Mouse (Mus musculus): ENCODE results near the gene Fam219b. TPM values are rescaled to one million over a fixed set of nuclear protein-coding genes. Genes with fewer than 3 reads are reported as not detected.
A peak's percentile ranks its signal among the peaks of the same experiment; 100 is the strongest.

Fam219b gene
- 4.4 and 5.4 TPM in 2 replicates for total RNA-seq (2014; rRNA removed)
- polyA plus RNA-seq (2012; rRNA removed): 6.5 and 6.7 TPM in 2 replicates

DNA sequence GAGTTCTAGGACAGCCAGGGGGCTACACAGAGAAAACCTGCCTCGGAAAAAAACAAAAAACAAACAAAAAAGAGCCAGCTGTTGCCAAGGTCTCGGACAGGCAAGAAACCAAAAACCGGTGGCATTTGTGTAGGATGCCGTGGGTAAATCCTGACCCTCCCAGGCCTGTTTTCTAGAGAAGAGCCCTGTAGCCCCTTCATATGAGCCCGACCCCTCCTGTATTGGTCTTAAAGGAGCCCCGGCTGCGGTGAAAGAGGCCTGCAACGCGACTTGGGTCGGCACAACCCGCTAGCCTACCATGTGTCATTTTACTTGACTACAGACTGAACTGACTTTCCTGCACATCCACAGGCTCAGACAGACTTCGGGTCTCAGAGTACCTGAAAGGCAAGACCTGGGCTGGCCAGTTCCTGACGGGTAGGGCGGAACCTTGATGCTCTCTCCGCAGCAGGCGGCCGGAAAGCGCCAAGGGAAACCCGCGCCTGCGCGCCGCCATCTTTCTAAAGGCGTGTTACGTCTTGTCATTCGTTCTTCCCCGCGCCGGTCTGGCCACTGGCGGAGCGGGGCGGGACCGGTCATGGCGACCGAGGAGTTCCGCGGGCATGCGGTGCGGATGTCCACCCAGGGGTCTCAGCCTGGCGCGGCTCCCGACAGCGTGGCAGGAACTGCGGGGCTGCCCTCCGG lies at the start of gene Fam219b:
Fam219b (plus strand) TSS at position 485 of the 684 bp plus-strand sequence.
- peak within 1 kb of the TSS; percentile 76 for H3K9ac ChIP-seq (ENCODE audit: low read depth, low read length)
- 1% methylated on average over 45 of the region's 45 CpGs for WGBS
- no peaks in the 10 kb centered on the region for H3K79me2 ChIP-seq (ENCODE audit: control insufficient read depth, insufficient read depth, low read length)
- peak within 1 kb of the TSS; percentile 67 for H3K4me3 ChIP-seq (ENCODE audit: insufficient read depth, low read depth, low read length)
- peaks cover 2% of the 10 kb centered on the region; the same call in 1 of the 2 replicates for H3K4me1 ChIP-seq (ENCODE audit: control insufficient read depth, insufficient read depth, low read length)
- TF ChIP-seq POLR2A (IDR thresholded peaks at IDR 0.05; ENCODE audit: extremely low read depth, insufficient read depth, low read length): peak; percentile 65; the same call in 1 of the 2 replicates
- TF ChIP-seq CTCF (IDR thresholded peaks at IDR 0.05; ENCODE audit: low read depth, low read length): no peak
- H3K36me3 ChIP-seq (ENCODE audit: control insufficient read depth, insufficient read depth, low read length): peaks cover 20% of the 10 kb centered on the region
- peak; percentile 71 for DNase-seq (ENCODE audit: extremely low read depth, low read depth, low spot score)
- H3K27ac ChIP-seq (replicated peaks; ENCODE audit: insufficient read depth, low read depth, low read length): peak within 1 kb of the TSS; percentile 43
- H3K27me3 ChIP-seq (ENCODE audit: control insufficient read depth, insufficient read depth, low read length): no peaks in the 10 kb centered on the region

DNA sequence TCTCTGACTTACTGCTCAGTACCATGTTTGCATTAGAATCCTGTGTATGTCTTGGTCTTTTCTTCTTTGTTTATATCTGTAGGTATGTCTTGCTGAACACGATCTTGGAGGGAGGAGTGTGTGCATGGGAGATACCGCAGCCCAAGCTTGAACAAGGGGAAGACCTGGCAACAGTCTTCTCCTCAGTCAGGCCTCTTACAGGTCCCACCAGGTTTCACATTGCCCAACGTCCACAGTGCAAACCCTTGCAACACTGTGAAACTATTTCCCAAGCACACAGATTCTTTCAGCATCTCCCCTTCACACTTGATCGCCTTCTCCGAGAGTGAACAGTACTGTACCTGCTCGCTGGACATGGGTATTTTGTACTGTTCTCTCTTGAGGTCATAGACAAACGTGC lies 49.5 kb upstream of the Fam219b start:
- H3K4me1 ChIP-seq (ENCODE audit: control insufficient read depth, insufficient read depth, low read length): no peaks in the 10 kb centered on the region
- DNase-seq (ENCODE audit: extremely low read depth, low read depth, low spot score): no peak
- no peak overlapping the region for H3K27ac ChIP-seq (replicated peaks; ENCODE audit: insufficient read depth, low read depth, low read length)
- H3K36me3 ChIP-seq (ENCODE audit: control insufficient read depth, insufficient read depth, low read length): no peaks in the 10 kb centered on the region
- no peaks in the 10 kb centered on the region for H3K79me2 ChIP-seq (ENCODE audit: control insufficient read depth, insufficient read depth, low read length)
- no peak overlapping the region for H3K9ac ChIP-seq (ENCODE audit: low read depth, low read length)
- H3K4me3 ChIP-seq (ENCODE audit: insufficient read depth, low read depth, low read length): no peak overlapping the region
- H3K27me3 ChIP-seq (ENCODE audit: control insufficient read depth, insufficient read depth, low read length): no peaks in the 10 kb centered on the region
- 68% methylated on average over 7 of the region's 7 CpGs for WGBS
- TF ChIP-seq CTCF (IDR thresholded peaks at IDR 0.05; ENCODE audit: low read depth, low read length) (no peak), POLR2A (IDR thresholded peaks at IDR 0.05; ENCODE audit: extremely low read depth, insufficient read depth, low read length) (no peak)

DNA sequence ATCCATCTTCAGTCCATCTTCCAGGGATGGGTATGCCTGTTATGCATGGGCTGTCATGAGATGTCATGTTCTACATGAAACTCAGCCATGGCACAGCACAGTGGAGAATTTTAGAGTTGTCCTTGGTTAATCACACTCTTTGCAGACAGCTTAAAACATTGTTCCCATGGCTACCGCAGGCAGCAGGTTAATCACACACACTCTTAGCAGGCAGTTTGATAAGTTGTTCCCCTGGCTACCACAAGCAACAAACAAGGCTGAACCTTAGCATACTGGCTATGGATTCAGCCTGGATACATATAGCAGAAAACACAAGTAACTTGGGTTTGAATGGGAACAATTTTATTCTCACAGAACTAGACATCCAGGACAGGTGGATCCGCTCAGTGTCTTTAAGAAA lies 43.8 kb upstream of the Fam219b start:
- Histone ChIP-seq H3K27me3 (ENCODE audit: control insufficient read depth, insufficient read depth, low read length) (no peaks in the 10 kb centered on the region), H3K4me3 (ENCODE audit: insufficient read depth, low read depth, low read length) (no peak overlapping the region), H3K4me1 (ENCODE audit: control insufficient read depth, insufficient read depth, low read length) (0 out of 2 replicates have a peak, but pooled peaks cover 6% of the 10 kb centered on the region), H3K9ac (ENCODE audit: low read depth, low read length) (no peak overlapping the region), H3K79me2 (ENCODE audit: control insufficient read depth, insufficient read depth, low read length) (no peaks in the 10 kb centered on the region), H3K36me3 (ENCODE audit: control insufficient read depth, insufficient read depth, low read length) (no peaks in the 10 kb centered on the region), H3K27ac (replicated peaks; ENCODE audit: insufficient read depth, low read depth, low read length) (no peak overlapping the region)
- 96% methylated on average over 2 of the region's 2 CpGs for WGBS
- DNase-seq (ENCODE audit: extremely low read depth, low read depth, low spot score): no peak
- no peak for TF ChIP-seq POLR2A (IDR thresholded peaks at IDR 0.05; ENCODE audit: extremely low read depth, insufficient read depth, low read length)
- no peak for TF ChIP-seq CTCF (IDR thresholded peaks at IDR 0.05; ENCODE audit: low read depth, low read length)

DNA sequence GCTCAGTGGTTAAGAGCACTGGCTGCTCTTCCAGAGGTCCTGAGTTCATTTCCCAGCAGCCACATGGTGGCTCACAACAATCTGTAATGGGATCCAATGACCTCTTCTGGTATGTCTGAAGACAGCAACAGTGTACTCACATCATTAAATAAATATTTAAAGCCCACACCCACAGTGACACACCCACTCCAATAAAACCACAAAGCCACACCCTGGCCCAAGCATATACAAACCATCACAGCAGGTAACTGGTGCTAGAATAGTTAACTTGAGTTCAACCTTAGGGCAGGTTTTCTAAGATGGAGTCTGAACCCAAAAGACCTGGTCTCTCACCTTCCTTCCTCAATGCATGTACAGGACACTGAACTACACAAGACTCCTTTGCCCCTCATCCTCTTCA lies 42.4 kb upstream of the Fam219b start:
- Histone ChIP-seq H3K27me3 (ENCODE audit: control insufficient read depth, insufficient read depth, low read length) (no peaks in the 10 kb centered on the region), H3K27ac (replicated peaks; ENCODE audit: insufficient read depth, low read depth, low read length) (no peak overlapping the region), H3K79me2 (ENCODE audit: control insufficient read depth, insufficient read depth, low read length) (no peaks in the 10 kb centered on the region), H3K4me1 (ENCODE audit: control insufficient read depth, insufficient read depth, low read length) (0 out of 2 replicates have a peak, but pooled peaks cover 6% of the 10 kb centered on the region), H3K9ac (ENCODE audit: low read depth, low read length) (no peak overlapping the region), H3K4me3 (ENCODE audit: insufficient read depth, low read depth, low read length) (no peak overlapping the region), H3K36me3 (ENCODE audit: control insufficient read depth, insufficient read depth, low read length) (no peaks in the 10 kb centered on the region)
- DNase-seq (ENCODE audit: extremely low read depth, low read depth, low spot score): no peak
- TF ChIP-seq CTCF (IDR thresholded peaks at IDR 0.05; ENCODE audit: low read depth, low read length) (no peak), POLR2A (IDR thresholded peaks at IDR 0.05; ENCODE audit: extremely low read depth, insufficient read depth, low read length) (no peak)

DNA sequence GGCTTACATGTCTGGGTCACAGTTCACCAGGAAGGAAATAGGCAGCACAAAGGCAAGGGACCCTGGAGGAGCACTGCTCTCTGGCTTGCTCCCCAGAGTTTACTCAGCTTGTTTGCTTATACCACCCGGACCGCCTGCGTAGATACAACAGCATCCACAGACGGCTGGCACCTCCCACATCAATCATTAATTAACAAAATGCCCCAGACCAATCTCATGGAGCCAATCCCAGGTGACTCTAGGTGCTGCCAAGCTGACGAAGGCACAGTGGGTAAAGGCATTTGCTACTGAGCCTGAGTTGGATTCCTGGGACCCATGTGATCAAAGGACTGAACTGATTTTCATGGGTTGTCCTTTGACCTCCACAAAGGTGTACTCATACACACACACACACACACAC lies 40.1 kb upstream of the Fam219b start:
- no peak overlapping the region for H3K9ac ChIP-seq (ENCODE audit: low read depth, low read length)

DNA sequence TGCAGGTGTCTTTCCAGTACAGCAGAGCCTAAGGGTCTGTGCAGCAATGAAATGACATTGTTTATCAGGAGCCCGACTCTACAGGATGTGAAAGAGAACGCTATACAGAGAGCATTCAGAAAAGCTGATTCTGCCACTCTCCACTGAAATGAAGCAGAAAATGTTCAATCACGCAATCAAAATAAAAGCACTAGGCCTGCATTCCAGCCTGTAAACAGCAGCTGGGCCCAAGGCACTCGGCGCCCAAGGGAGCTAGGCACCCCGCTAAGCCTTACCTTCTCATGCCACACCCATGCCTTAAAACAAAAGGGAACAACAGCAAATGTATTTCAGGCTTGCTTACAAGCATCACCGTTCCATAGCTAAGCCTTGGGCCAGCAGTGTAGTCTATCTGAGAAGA lies 38.8 kb upstream of the Fam219b start:
- Histone ChIP-seq H3K4me3 (ENCODE audit: insufficient read depth, low read depth, low read length) (no peak overlapping the region), H3K79me2 (ENCODE audit: control insufficient read depth, insufficient read depth, low read length) (no peaks in the 10 kb centered on the region), H3K36me3 (ENCODE audit: control insufficient read depth, insufficient read depth, low read length) (no peaks in the 10 kb centered on the region), H3K27ac (replicated peaks; ENCODE audit: insufficient read depth, low read depth, low read length) (no peak overlapping the region), H3K27me3 (ENCODE audit: control insufficient read depth, insufficient read depth, low read length) (peaks cover 6% of the 10 kb centered on the region; the same call in 1 of the 2 replicates), H3K4me1 (ENCODE audit: control insufficient read depth, insufficient read depth, low read length) (0 out of 2 replicates have a peak, but pooled peaks cover 6% of the 10 kb centered on the region), H3K9ac (ENCODE audit: low read depth, low read length) (no peak overlapping the region)
- no peak for TF ChIP-seq POLR2A (IDR thresholded peaks at IDR 0.05; ENCODE audit: extremely low read depth, insufficient read depth, low read length)
- no peak for TF ChIP-seq CTCF (IDR thresholded peaks at IDR 0.05; ENCODE audit: low read depth, low read length)
- no peak for DNase-seq (ENCODE audit: extremely low read depth, low read depth, low spot score)
- 87% methylated on average over 7 of the region's 7 CpGs for WGBS

More for the DNA sequence above, 40.1 kb upstream of the Fam219b start:
- no peaks in the 10 kb centered on the region for H3K79me2 ChIP-seq (ENCODE audit: control insufficient read depth, insufficient read depth, low read length)
- peaks cover 4% of the 10 kb centered on the region; the same call in 1 of the 2 replicates for H3K27me3 ChIP-seq (ENCODE audit: control insufficient read depth, insufficient read depth, low read length)
- no peaks in the 10 kb centered on the region for H3K36me3 ChIP-seq (ENCODE audit: control insufficient read depth, insufficient read depth, low read length)
- 0 out of 2 replicates have a peak, but pooled peaks cover 6% of the 10 kb centered on the region for H3K4me1 ChIP-seq (ENCODE audit: control insufficient read depth, insufficient read depth, low read length)
- H3K27ac ChIP-seq (replicated peaks; ENCODE audit: insufficient read depth, low read depth, low read length): no peak overlapping the region
- no peak overlapping the region for H3K4me3 ChIP-seq (ENCODE audit: insufficient read depth, low read depth, low read length)
- DNase-seq (ENCODE audit: extremely low read depth, low read depth, low spot score): peak; percentile 70
- no peak for TF ChIP-seq CTCF (IDR thresholded peaks at IDR 0.05; ENCODE audit: low read depth, low read length)
- TF ChIP-seq POLR2A (IDR thresholded peaks at IDR 0.05; ENCODE audit: extremely low read depth, insufficient read depth, low read length): no peak
- WGBS: 8% methylated on average over 5 of the region's 5 CpGs
